8 mouse cellular contexts compared by ENCODE assay signal in the genomic region with DNA sequence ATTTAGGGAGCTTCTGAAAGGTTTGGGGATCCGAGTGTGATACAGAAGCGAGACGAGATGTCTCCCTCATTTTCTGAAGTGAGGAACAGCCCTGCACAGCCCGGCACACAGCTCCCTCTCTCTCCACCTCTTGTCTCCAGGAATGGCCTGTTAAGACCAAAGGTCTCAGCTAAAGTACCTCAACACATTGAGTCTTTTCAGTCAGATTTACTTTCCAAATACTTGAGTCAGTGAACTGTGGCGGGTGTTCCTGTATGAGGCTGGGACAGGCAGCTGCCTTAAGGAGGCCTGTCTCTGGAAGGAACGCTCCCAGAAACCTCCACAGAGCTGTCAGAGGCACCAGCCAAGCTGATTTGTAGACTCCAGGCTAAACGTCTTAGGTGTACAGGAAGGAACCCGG. TPM values are rescaled to one million over a fixed set of nuclear protein-coding genes. Genes with fewer than 3 reads are reported as not detected.
DNase-seq lines count a peak whose midpoint lies in the region; ATAC-seq and TF ChIP-seq lines count a peak whose summit lies in the region.

No protein-coding gene starts in this region.

- H3K27ac ChIP-seq in left cerebral cortex, adult 2 months: peak overlapping the region; percentile 89; the same call in 1 of the 2 replicates
- no peak overlapping the region for H3K27ac ChIP-seq in hindbrain, embryonic 12.5 days
- peak overlapping the region; percentile 31; the same call in 1 of the 2 replicates for H3K27ac ChIP-seq in kidney, embryonic 14.5 days (ENCODE audit: low read depth, low read length)
- no peak overlapping the region for H3K27ac ChIP-seq in midbrain, postnatal 0 days (ENCODE audit: low read depth, low read length)

- H3K36me3 ChIP-seq in hindbrain, embryonic 12.5 days: 0 out of 2 replicates have a peak, but pooled peaks cover 2% of the 10 kb centered on the region
- H3K36me3 ChIP-seq in kidney, embryonic 14.5 days (ENCODE audit: control insufficient read depth, insufficient read depth, low read length): no peaks in the 10 kb centered on the region
- H3K36me3 ChIP-seq in midbrain, postnatal 0 days (ENCODE audit: insufficient read depth, low read length): peaks cover 5% of the 10 kb centered on the region

- no peak for ATAC-seq in hindbrain, embryonic 12.5 days (ENCODE audit: low FRiP score)
- peak; percentile 22; the same call in 1 of the 2 replicates for ATAC-seq in kidney, embryonic 14.5 days (ENCODE audit: low FRiP score, low TSS enrichment)
- no peak for ATAC-seq in midbrain, postnatal 0 days (ENCODE audit: low FRiP score)
- ATAC-seq in granulocyte monocyte progenitor cell, adult 5-6 weeks (replicated peaks; ENCODE audit: poor library complexity, severe bottlenecking): no peak

- DNase-seq in left cerebral cortex, adult 2 months (ENCODE audit: extremely low spot score in 1 of 2, low spot score in 2 of 2): no peak
- DNase-seq in left cerebral cortex, adult 11 months (ENCODE audit: low spot score): no peak
- DNase-seq in midbrain, postnatal 0 days (ENCODE audit: low spot score): no peak
- DNase-seq in urinary bladder, adult 18-20 months (ENCODE audit: low spot score in 2 of 2): no peak
- DNase-seq in spleen, adult 18-20 months: no peak

- peaks cover 36% of the 10 kb centered on the region for H3K4me1 ChIP-seq in hindbrain, embryonic 12.5 days
- H3K4me1 ChIP-seq in kidney, embryonic 14.5 days (ENCODE audit: control insufficient read depth, insufficient read depth, low read length): peaks cover 38% of the 10 kb centered on the region
- H3K4me1 ChIP-seq in midbrain, postnatal 0 days (ENCODE audit: insufficient read depth, low read length): peaks cover 6% of the 10 kb centered on the region; the same call in 1 of the 2 replicates

- no peak overlapping the region for H3K9ac ChIP-seq in hindbrain, embryonic 12.5 days
- no peak overlapping the region for H3K9ac ChIP-seq in kidney, embryonic 14.5 days (ENCODE audit: low read depth, low read length)
- H3K9ac ChIP-seq in midbrain, postnatal 0 days (replicated peaks; ENCODE audit: low read length, poor library complexity, severe bottlenecking): no peak overlapping the region

- intact Hi-C loops in left cerebral cortex, adult 2 months (cut with DNase I): loop anchor here (1.0 to 5.0 kb wide), 3 partner anchors 56 to 130 kb away; no protein-coding TSS in a partner anchor

- peak overlapping the region; percentile 85; the same call in 1 of the 2 replicates for H3K4me2 ChIP-seq in hindbrain, embryonic 12.5 days (replicated peaks)
- peak overlapping the region; percentile 74 for H3K4me2 ChIP-seq in kidney, embryonic 14.5 days (replicated peaks; ENCODE audit: low read depth, low read length)
- H3K4me2 ChIP-seq in midbrain, postnatal 0 days (ENCODE audit: low read depth, low read length, poor library complexity, severe bottlenecking): peak overlapping the region; percentile 95

- no peak overlapping the region for H3K4me3 ChIP-seq in left cerebral cortex, adult 2 months
- H3K4me3 ChIP-seq in hindbrain, embryonic 12.5 days: no peak overlapping the region
- peak overlapping the region; percentile 35; the same call in 1 of the 2 replicates for H3K4me3 ChIP-seq in kidney, embryonic 14.5 days (ENCODE audit: low read length)
- peak overlapping the region; percentile 48; the same call in 1 of the 2 replicates for H3K4me3 ChIP-seq in midbrain, postnatal 0 days (ENCODE audit: low read depth, low read length)

- peaks cover 19% of the 10 kb centered on the region for H3K27me3 ChIP-seq in hindbrain, embryonic 12.5 days
- H3K27me3 ChIP-seq in kidney, embryonic 14.5 days (ENCODE audit: control insufficient read depth, insufficient read depth, low read length): no peaks in the 10 kb centered on the region
- H3K27me3 ChIP-seq in midbrain, postnatal 0 days (ENCODE audit: insufficient read depth, low read length): no peaks in the 10 kb centered on the region

- no peaks in the 10 kb centered on the region for H3K9me3 ChIP-seq in hindbrain, embryonic 12.5 days (replicated peaks)
- no peaks in the 10 kb centered on the region for H3K9me3 ChIP-seq in kidney, embryonic 14.5 days (ENCODE audit: control insufficient read depth, low read length)
- H3K9me3 ChIP-seq in midbrain, postnatal 0 days (ENCODE audit: low read length): no peaks in the 10 kb centered on the region

- no peak for TF ChIP-seq CTCF in left cerebral cortex, adult 2 months (IDR thresholded peaks at IDR 0.05)
- no peak for TF ChIP-seq CTCF in midbrain, postnatal 0 days (IDR thresholded peaks at IDR 0.05)

- 20% methylated on average over 8 of the region's 8 CpGs for WGBS in hindbrain, embryonic 12.5 days
- 7% methylated on average over 8 of the region's 8 CpGs for WGBS in kidney, embryonic 14.5 days
- WGBS in midbrain, postnatal 0 days: 25% methylated on average over 8 of the region's 8 CpGs

RNA-seq across cellular contexts. Expression of gene Kcnip2, which starts 0.9 kb away (rescaled TPM):
- total RNA-seq in left cerebral cortex, adult 2 months (2021): 100 to 1,000 TPM; 142 to 170 TPM
- 3.0 and 3.7 TPM in 2 replicates for polyA plus RNA-seq in hindbrain, embryonic 12.5 days (2016; fragmentation: Nextera tagmentation; extraction: Ambion mirVana)
- polyA plus RNA-seq in kidney, embryonic 14.5 days (2014; fragmentation: Nextera tagmentation; extraction: Ambion mirVana): 1.4 and 2.0 TPM in 2 replicates
- 13.7 and 21.2 TPM in 2 replicates for total RNA-seq in midbrain, postnatal 0 days (2014; rRNA removed)
- 12.0 and 14.2 TPM in 2 replicates for polyA plus RNA-seq in midbrain, postnatal 0 days (2015; fragmentation: Nextera tagmentation; extraction: Ambion mirVana)
- not detected in 2 replicates for total RNA-seq in granulocyte monocyte progenitor cell, adult 5-6 weeks (2014; fragmentation: Nextera tagmentation)
- not detected in 2 replicates for total RNA-seq in granulocyte monocyte progenitor cell, adult 5-6 weeks (2017)

RNA-seq across cellular contexts. Expression of gene Mgea5, which starts 33.1 kb away (rescaled TPM):
- 100 to 1,000 TPM; 164 to 176 TPM for total RNA-seq in left cerebral cortex, adult 2 months (2021)
- 113 and 121 TPM in 2 replicates for polyA plus RNA-seq in hindbrain, embryonic 12.5 days (2016; fragmentation: Nextera tagmentation; extraction: Ambion mirVana)
- polyA plus RNA-seq in kidney, embryonic 14.5 days (2014; fragmentation: Nextera tagmentation; extraction: Ambion mirVana): 46.3 and 67.8 TPM in 2 replicates
- total RNA-seq in midbrain, postnatal 0 days (2014; rRNA removed): 145 and 210 TPM in 2 replicates
- polyA plus RNA-seq in midbrain, postnatal 0 days (2015; fragmentation: Nextera tagmentation; extraction: Ambion mirVana): 55.9 and 78.2 TPM in 2 replicates
- total RNA-seq in granulocyte monocyte progenitor cell, adult 5-6 weeks (2014; fragmentation: Nextera tagmentation): 76.2 and 99.7 TPM in 2 replicates
- total RNA-seq in granulocyte monocyte progenitor cell, adult 5-6 weeks (2017): 106 and 110 TPM in 2 replicates

Comparison
In these comparisons a context has a peak if more than half of its experiments do, and no peak if none do; other contexts are left out.
1. H3K27ac ChIP-seq: peak in left cerebral cortex, adult 2 months (single experiment) and kidney, embryonic 14.5 days (single experiment); none in hindbrain, embryonic 12.5 days (single experiment) and midbrain, postnatal 0 days (single experiment).
2. H3K4me3 ChIP-seq: peak in kidney, embryonic 14.5 days (single experiment) and midbrain, postnatal 0 days (single experiment); none in left cerebral cortex, adult 2 months (single experiment) and hindbrain, embryonic 12.5 days (single experiment).
3. RNA of gene Kcnip2, which starts 0.9 kb away (total RNA-seq): 142 to 170 TPM in left cerebral cortex, adult 2 months and 13.7 to 21.2 TPM in midbrain, postnatal 0 days; not detected in granulocyte monocyte progenitor cell, adult 5-6 weeks; every median in the first group is over 10 times any median in the second.
4. Peak in every context shown above with its lines, with median percentiles within 50 percentile points of each other: H3K4me2 ChIP-seq.